17 mouse cellular contexts compared by ENCODE assay signal in the genomic region with DNA sequence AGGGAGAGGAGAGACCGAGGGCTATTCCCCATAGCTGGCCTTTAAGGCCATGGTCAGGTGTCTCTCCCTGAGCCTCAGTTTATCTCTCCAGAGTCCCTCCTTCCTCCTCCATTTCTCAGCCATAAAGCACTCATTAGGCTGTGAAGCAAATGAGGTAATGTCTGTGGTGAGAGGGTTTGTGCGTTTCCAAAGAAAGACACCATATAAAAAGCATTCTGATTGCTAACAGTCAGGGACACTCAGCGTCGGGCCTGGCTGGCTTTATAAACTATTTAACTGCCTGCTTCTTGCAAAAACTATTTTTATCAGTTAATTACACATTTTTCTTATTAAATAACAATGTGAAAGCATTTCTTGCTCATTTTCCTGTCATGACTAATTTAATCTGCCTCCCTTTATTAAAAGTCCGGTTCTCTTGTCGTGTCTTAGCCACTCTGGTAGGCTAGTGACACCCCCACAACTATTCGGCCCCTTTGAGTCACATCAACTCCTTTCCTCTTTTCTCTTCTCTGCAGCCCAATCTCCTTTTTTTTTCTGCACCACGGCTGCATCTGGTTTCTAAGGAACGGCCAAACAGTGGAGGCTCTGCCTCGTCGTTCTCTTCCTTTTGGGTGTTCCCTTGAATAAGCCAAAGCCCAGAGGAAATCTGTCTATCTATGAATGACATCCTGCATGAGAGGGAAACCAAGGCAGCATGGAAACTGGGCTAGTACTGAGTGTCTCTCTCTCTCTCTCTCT.
DNase-seq lines count a peak whose midpoint lies in the region; ATAC-seq and TF ChIP-seq lines count a peak whose summit lies in the region.
"Had no signal": no experiment of that assay in that cellular context is flagged by ENCODE, and none has a peak within 500 bp of the region (broad histone marks: within the 10 kb centered on the region; RNA-seq: fewer than 3 reads in every experiment).

No protein-coding gene starts in this region.

- 0 out of 2 replicates have a peak, but pooled peaks have one; percentile 5 for ATAC-seq in forebrain, embryonic 12.5 days (ENCODE audit: low FRiP score)
- ATAC-seq in midbrain, embryonic 12.5 days (ENCODE audit: low FRiP score, low read depth), result 0 out of 2 replicates have a peak, but pooled peaks have one; percentile 3

- H3K27ac ChIP-seq in left cerebral cortex, adult 2 months, result peak overlapping the region; percentile 73
- peak overlapping the region; percentile 61 for H3K27ac ChIP-seq in forebrain, embryonic 12.5 days
- H3K27ac ChIP-seq in midbrain, embryonic 12.5 days (replicated peaks), result peak overlapping the region; percentile 56; the same call in 1 of the 2 replicates
- H3K27ac ChIP-seq: heart, embryonic 13.5 days; kidney, embryonic 15.5 days; neural tube, embryonic 12.5 days; stomach, postnatal 0 days had no signal

- 42% methylated on average over 11 of the region's 11 CpGs for WGBS in forebrain, embryonic 12.5 days
- 66% methylated on average over 11 of the region's 11 CpGs for WGBS in midbrain, embryonic 12.5 days

- H3K36me3 ChIP-seq in forebrain, embryonic 12.5 days (replicated peaks), result no peaks in the 10 kb centered on the region
- H3K36me3 ChIP-seq in midbrain, embryonic 12.5 days, result no peaks in the 10 kb centered on the region
- H3K36me3 ChIP-seq: heart, embryonic 13.5 days; kidney, embryonic 15.5 days; limb, embryonic 12.5 days; neural tube, embryonic 12.5 days had no signal

- H3K4me1 ChIP-seq in forebrain, embryonic 12.5 days, result peaks cover 20% of the 10 kb centered on the region
- peaks cover 10% of the 10 kb centered on the region for H3K4me1 ChIP-seq in midbrain, embryonic 12.5 days
- H3K4me1 ChIP-seq: heart, embryonic 13.5 days; kidney, embryonic 15.5 days; neural tube, embryonic 12.5 days had no signal

- no peaks in the 10 kb centered on the region for H3K9me3 ChIP-seq in forebrain, embryonic 12.5 days
- H3K9me3 ChIP-seq in midbrain, embryonic 12.5 days, result no peaks in the 10 kb centered on the region
- H3K9me3 ChIP-seq: heart, embryonic 13.5 days; kidney, embryonic 15.5 days; limb, embryonic 12.5 days; neural tube, embryonic 12.5 days had no signal

- no peaks in the 10 kb centered on the region for H3K27me3 ChIP-seq in forebrain, embryonic 12.5 days
- no peaks in the 10 kb centered on the region for H3K27me3 ChIP-seq in midbrain, embryonic 12.5 days
- H3K27me3 ChIP-seq: heart, embryonic 13.5 days; kidney, embryonic 15.5 days; limb, embryonic 12.5 days; neural tube, embryonic 12.5 days had no signal

- peak overlapping the region; percentile 25; the same call in 1 of the 2 replicates for H3K4me2 ChIP-seq in forebrain, embryonic 12.5 days
- 0 out of 2 replicates have a peak overlapping the region, but pooled peaks have one; percentile 9 for H3K4me2 ChIP-seq in midbrain, embryonic 12.5 days (replicated peaks)
- H3K4me2 ChIP-seq: heart, embryonic 13.5 days; kidney, embryonic 15.5 days; neural tube, embryonic 12.5 days had no signal

- no peak overlapping the region for H3K9ac ChIP-seq in forebrain, embryonic 12.5 days
- H3K9ac ChIP-seq in midbrain, embryonic 12.5 days (replicated peaks), result no peak overlapping the region
- H3K9ac ChIP-seq: heart, embryonic 13.5 days; kidney, embryonic 15.5 days; limb, embryonic 12.5 days; neural tube, embryonic 12.5 days had no signal

- no peak for TF ChIP-seq CTCF in left cerebral cortex, adult 2 months (IDR thresholded peaks at IDR 0.05)

- peak overlapping the region; percentile 14; the same call in 1 of the 2 replicates for H3K4me3 ChIP-seq in left cerebral cortex, adult 2 months
- H3K4me3 ChIP-seq in forebrain, embryonic 12.5 days (replicated peaks), result no peak overlapping the region
- no peak overlapping the region for H3K4me3 ChIP-seq in midbrain, embryonic 12.5 days
- H3K4me3 ChIP-seq: heart, embryonic 13.5 days; kidney, embryonic 15.5 days; limb, embryonic 12.5 days; neural tube, embryonic 12.5 days had no signal

- no peak for DNase-seq in left cerebral cortex, adult 2 months (ENCODE audit: extremely low spot score in 1 of 2, low spot score in 2 of 2)
- no peak for DNase-seq in left cerebral cortex, adult 11 months (ENCODE audit: low spot score)
- DNase-seq in brain, adult 2 months (ENCODE audit: low read depth, low spot score), result peak; percentile 52
- no peak for DNase-seq in kidney, adult 8-10 months
- no peak for DNase-seq in adrenal gland, adult 2 months
- no peak for DNase-seq in spleen, adult 12 weeks (ENCODE audit: low spot score)
- DNase-seq: adrenal gland, postnatal 10 days; gastrocnemius, postnatal 10 days; lung, adult 2 months; spleen, adult 18-20 months had no signal

- intact Hi-C loops in left cerebral cortex, adult 2 months (cut with DNase I), result loop anchor here (10.0 kb wide), 1 partner anchor 1555 kb away; a partner anchor contains a TSS
